Mouse (Mus musculus): ENCODE measurements at regions not wholly inside any gene's neighbourhood (a gene's known extent, or its start where the extent isn't known, plus 50 kb on each side); places are given as distances from the start of the nearest gene placed in this dataset.

DNA sequence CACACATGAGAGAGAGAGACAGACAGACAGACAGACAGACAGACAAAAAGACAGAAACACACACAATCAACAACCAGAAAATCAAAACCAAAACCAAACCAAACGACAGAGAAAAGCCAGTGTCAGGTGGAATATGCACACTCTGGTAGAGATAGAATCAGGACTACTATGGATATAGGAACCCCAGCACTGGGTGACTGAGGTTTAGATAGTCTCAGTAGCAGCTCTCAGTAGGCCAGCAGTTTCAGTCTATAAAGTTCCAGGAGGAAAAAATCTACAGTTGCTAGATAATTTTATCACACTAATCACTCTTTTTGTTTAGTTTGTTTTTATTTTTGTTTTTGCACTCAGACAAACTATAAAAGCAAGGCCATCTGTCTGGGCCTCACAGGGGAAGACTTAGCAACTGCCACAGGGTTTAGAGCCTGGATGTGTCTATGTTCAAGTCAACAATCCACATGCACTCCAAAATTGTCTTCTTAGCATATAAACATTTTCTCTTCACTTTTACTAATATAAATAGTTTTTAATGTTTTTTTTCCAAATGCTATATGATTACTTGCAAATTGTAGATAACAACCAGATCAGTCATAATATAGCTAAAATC, 718.2 kb downstream of the Trim52 start:
- no peak for DNase-seq (ENCODE audit: low spot score)

DNA sequence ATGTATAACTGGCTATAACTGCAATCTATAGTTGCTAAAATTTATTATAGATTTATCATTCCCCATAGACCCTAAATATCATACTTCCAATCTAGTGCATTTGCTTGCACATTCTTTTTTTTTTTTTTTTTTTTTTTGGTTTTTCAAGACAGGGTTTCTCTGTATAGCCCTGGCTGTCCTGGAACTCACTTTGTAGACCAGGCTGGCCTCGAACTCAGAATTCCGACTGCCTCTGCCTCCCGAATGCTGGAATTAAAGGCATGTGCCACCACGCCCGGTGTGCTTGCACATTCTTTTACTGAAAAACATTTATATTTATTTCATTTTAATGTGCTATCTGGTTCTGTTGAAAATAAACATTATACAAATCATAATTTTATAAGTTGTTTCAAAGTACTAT, 729.7 kb downstream of the Trim52 start:
- DNase-seq (ENCODE audit: low spot score) = no peak

DNA sequence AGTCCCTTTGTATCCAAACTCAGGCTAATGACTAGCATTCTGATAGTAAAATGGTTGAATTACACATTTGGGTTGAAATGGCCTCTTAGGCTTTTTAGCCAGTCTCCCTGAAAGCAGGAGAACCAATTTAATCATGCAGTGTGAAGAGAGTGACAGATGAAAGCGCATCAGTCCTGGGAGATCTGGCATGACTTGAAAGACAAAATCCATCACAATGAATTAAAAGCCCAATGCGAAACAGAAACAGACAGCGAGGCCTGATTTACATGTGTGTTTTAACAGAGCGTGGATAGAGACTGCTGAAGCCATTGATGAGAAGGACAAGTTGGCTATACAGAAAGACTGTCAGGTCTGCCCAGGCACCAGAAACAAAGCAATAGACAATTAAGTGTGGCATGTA, 730.2 kb downstream of the Trim52 start:
- DNase-seq (ENCODE audit: low spot score) = peak; percentile 6
